Mouse (Mus musculus): ENCODE data around the gene Spp1. TPM values are rescaled to one million over a fixed set of nuclear protein-coding genes. Genes with fewer than 3 reads are reported as not detected.

Gene Spp1
- polyA plus RNA-seq, 1 experiment from 2014 or later, result 610 TPM

- WGBS, result 45% methylated on average over 3 of the region's 3 CpGs
- no peak overlapping the region for H3K27ac ChIP-seq (replicated peaks; ENCODE audit: low read depth, low read length)
- H3K4me2 ChIP-seq (ENCODE audit: low read depth, low read length), result no peak overlapping the region
- ATAC-seq (ENCODE audit: low read depth) (no peak), DNase-seq (ENCODE audit: low spot score) (no peak)
- no peaks in the 10 kb centered on the region for H3K36me3 ChIP-seq (ENCODE audit: control insufficient read depth, insufficient read depth, low read length)
- H3K4me1 ChIP-seq (ENCODE audit: control insufficient read depth, insufficient read depth, low read length), result peaks cover 29% of the 10 kb centered on the region
- H3K27me3 ChIP-seq (replicated peaks; ENCODE audit: control insufficient read depth, insufficient read depth, low read length), result no peaks in the 10 kb centered on the region
- H3K9me3 ChIP-seq (ENCODE audit: control insufficient read depth, low read length), result no peaks in the 10 kb centered on the region
- H3K4me3 ChIP-seq (ENCODE audit: low read depth, low read length), result no peak overlapping the region
- no peak overlapping the region for H3K9ac ChIP-seq (ENCODE audit: low read depth, low read length)
Observed at GRCm38 (mm10) chr5:104402651-104403050, 32.3 kb upstream of the Spp1 start.

DNA sequence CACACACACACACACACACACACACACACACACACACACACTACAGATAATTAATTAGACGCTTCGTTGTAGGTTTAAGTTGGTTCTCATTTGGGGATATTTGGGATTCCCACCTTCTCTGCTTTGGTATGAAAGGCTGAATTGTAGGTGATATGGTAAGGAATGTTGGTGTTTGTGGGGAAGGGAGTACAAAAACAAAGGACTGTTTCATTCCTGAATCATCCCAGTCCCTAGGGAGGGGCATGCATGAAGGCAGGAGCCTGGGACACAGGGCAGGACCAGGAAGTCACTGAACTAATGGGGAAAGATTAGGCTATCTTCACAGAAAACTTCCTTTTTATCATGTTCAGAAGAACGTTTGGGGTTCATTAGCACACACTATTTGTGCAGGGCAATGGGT is 31.6 kb upstream of the Spp1 start:
- H3K36me3 ChIP-seq (ENCODE audit: control insufficient read depth, insufficient read depth, low read length), result no peaks in the 10 kb centered on the region
- no peak for DNase-seq (ENCODE audit: low spot score)
- H3K9ac ChIP-seq (ENCODE audit: low read depth, low read length), result no peak overlapping the region
- H3K27me3 ChIP-seq (replicated peaks; ENCODE audit: control insufficient read depth, insufficient read depth, low read length), result no peaks in the 10 kb centered on the region
- WGBS, result 42% methylated on average over 3 of the region's 3 CpGs
- no peak for ATAC-seq (ENCODE audit: low read depth)
- H3K4me1 ChIP-seq (ENCODE audit: control insufficient read depth, insufficient read depth, low read length), result peaks cover 29% of the 10 kb centered on the region
- no peak overlapping the region for H3K27ac ChIP-seq (replicated peaks; ENCODE audit: low read depth, low read length)
- H3K4me3 ChIP-seq (ENCODE audit: low read depth, low read length), result no peak overlapping the region
- H3K4me2 ChIP-seq (ENCODE audit: low read depth, low read length), result no peak overlapping the region
- no peaks in the 10 kb centered on the region for H3K9me3 ChIP-seq (ENCODE audit: control insufficient read depth, low read length)

- ATAC-seq (ENCODE audit: low read depth) (no peak), DNase-seq (ENCODE audit: low spot score) (peak; percentile 18)
- H3K36me3 ChIP-seq (ENCODE audit: control insufficient read depth, insufficient read depth, low read length), result no peaks in the 10 kb centered on the region
- WGBS, result 64% methylated on average over 7 of the region's 7 CpGs
- no peak overlapping the region for H3K4me2 ChIP-seq (ENCODE audit: low read depth, low read length)
- H3K9ac ChIP-seq (ENCODE audit: low read depth, low read length), result no peak overlapping the region
- peaks cover 25% of the 10 kb centered on the region for H3K4me1 ChIP-seq (ENCODE audit: control insufficient read depth, insufficient read depth, low read length)
- no peaks in the 10 kb centered on the region for H3K9me3 ChIP-seq (ENCODE audit: control insufficient read depth, low read length)
- no peak overlapping the region for H3K27ac ChIP-seq (replicated peaks; ENCODE audit: low read depth, low read length)
- no peak overlapping the region for H3K4me3 ChIP-seq (ENCODE audit: low read depth, low read length)
- H3K27me3 ChIP-seq (replicated peaks; ENCODE audit: control insufficient read depth, insufficient read depth, low read length), result no peaks in the 10 kb centered on the region
Observed at GRCm38 (mm10) chr5:104404551-104404950, 30.4 kb upstream of the Spp1 start.

GRCm38 (mm10) chr5:104405051-104405450 is 29.9 kb upstream of the Spp1 start:
- H3K4me2 ChIP-seq (ENCODE audit: low read depth, low read length), result no peak overlapping the region
- no peak overlapping the region for H3K9ac ChIP-seq (ENCODE audit: low read depth, low read length)
- H3K27me3 ChIP-seq (replicated peaks; ENCODE audit: control insufficient read depth, insufficient read depth, low read length), result no peaks in the 10 kb centered on the region
- H3K4me3 ChIP-seq (ENCODE audit: low read depth, low read length), result no peak overlapping the region
- DNase-seq (ENCODE audit: low spot score) (peak; percentile 72), ATAC-seq (ENCODE audit: low read depth) (no peak)
- H3K9me3 ChIP-seq (ENCODE audit: control insufficient read depth, low read length), result no peaks in the 10 kb centered on the region
- peaks cover 25% of the 10 kb centered on the region for H3K4me1 ChIP-seq (ENCODE audit: control insufficient read depth, insufficient read depth, low read length)
- whole genome bisulfite sequencing, result 29% methylated on average over 3 of the region's 3 CpGs
- no peaks in the 10 kb centered on the region for H3K36me3 ChIP-seq (ENCODE audit: control insufficient read depth, insufficient read depth, low read length)
- H3K27ac ChIP-seq (replicated peaks; ENCODE audit: low read depth, low read length), result no peak overlapping the region

- no peak overlapping the region for H3K4me2 ChIP-seq (ENCODE audit: low read depth, low read length)
- no peak overlapping the region for H3K9ac ChIP-seq (ENCODE audit: low read depth, low read length)
- no peaks in the 10 kb centered on the region for H3K36me3 ChIP-seq (ENCODE audit: control insufficient read depth, insufficient read depth, low read length)
- 17% methylated on average over 3 of the region's 3 CpGs for WGBS
- H3K9me3 ChIP-seq (ENCODE audit: control insufficient read depth, low read length), result no peaks in the 10 kb centered on the region
- peaks cover 25% of the 10 kb centered on the region for H3K4me1 ChIP-seq (ENCODE audit: control insufficient read depth, insufficient read depth, low read length)
- H3K4me3 ChIP-seq (ENCODE audit: low read depth, low read length), result no peak overlapping the region
- peak; percentile 53 for ATAC-seq (ENCODE audit: low read depth)
- DNase-seq (ENCODE audit: low spot score), result peak; percentile 70
- H3K27ac ChIP-seq (replicated peaks; ENCODE audit: low read depth, low read length), result 0 out of 2 replicates have a peak overlapping the region, but pooled peaks have one; percentile 61
- H3K27me3 ChIP-seq (replicated peaks; ENCODE audit: control insufficient read depth, insufficient read depth, low read length), result no peaks in the 10 kb centered on the region
Observed at GRCm38 (mm10) chr5:104406756-104407155, 28.2 kb upstream of the Spp1 start.

DNA sequence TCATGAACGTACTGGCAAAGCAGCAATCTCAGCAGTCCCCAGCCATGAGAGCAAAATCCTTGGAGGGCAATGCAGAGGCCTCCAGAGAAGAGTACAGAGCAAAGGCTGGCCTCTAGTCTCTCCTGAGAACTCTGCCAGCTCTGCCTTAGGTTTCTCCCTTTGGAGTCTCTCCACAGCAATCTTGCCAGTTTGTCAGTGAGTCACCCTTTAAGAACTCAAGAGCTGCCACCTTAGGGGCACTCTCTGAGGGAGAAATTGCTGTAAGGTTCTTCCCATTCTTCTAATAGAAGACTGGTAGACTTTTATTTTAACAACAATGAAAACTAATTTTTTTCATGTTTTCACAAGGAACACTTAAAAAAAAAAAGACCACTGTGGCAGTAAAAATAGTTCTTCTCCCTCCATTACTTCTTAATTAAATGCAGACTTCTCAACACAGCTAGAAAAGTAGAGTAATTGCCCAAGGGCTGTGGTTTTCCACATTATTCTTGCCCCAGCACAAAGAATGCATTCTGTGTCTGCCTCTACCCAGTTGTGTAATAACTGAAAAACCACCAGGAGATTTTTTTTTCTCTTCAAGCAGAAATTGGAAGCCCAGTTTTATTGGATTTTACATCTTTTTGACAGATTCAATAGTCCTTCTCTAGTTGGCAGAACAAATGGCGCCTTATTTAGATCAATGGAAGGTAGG is 27.2 kb upstream of the Spp1 start:
- Histone ChIP-seq H3K9me3 (ENCODE audit: control insufficient read depth, low read length) (no peaks in the 10 kb centered on the region), H3K27me3 (replicated peaks; ENCODE audit: control insufficient read depth, insufficient read depth, low read length) (no peaks in the 10 kb centered on the region), H3K9ac (ENCODE audit: low read depth, low read length) (no peak overlapping the region), H3K36me3 (ENCODE audit: control insufficient read depth, insufficient read depth, low read length) (no peaks in the 10 kb centered on the region), H3K4me2 (ENCODE audit: low read depth, low read length) (peak overlapping the region; percentile 8; the same call in 1 of the 2 replicates), H3K27ac (replicated peaks; ENCODE audit: low read depth, low read length) (peak overlapping the region; percentile 82), H3K4me1 (ENCODE audit: control insufficient read depth, insufficient read depth, low read length) (peaks cover 25% of the 10 kb centered on the region), H3K4me3 (ENCODE audit: low read depth, low read length) (no peak overlapping the region)
- ATAC-seq (ENCODE audit: low read depth) (peak; percentile 58; the same call in 1 of the 2 replicates), DNase-seq (ENCODE audit: low spot score) (peak; percentile 78)
- 35% methylated on average over 2 of the region's 2 CpGs for WGBS

- Histone ChIP-seq H3K9ac (ENCODE audit: low read depth, low read length) (no peak overlapping the region), H3K4me2 (ENCODE audit: low read depth, low read length) (no peak overlapping the region), H3K9me3 (ENCODE audit: control insufficient read depth, low read length) (no peaks in the 10 kb centered on the region), H3K36me3 (ENCODE audit: control insufficient read depth, insufficient read depth, low read length) (no peaks in the 10 kb centered on the region), H3K4me3 (ENCODE audit: low read depth, low read length) (no peak overlapping the region), H3K27me3 (replicated peaks; ENCODE audit: control insufficient read depth, insufficient read depth, low read length) (no peaks in the 10 kb centered on the region), H3K4me1 (ENCODE audit: control insufficient read depth, insufficient read depth, low read length) (peaks cover 25% of the 10 kb centered on the region), H3K27ac (replicated peaks; ENCODE audit: low read depth, low read length) (peak overlapping the region; percentile 82; the same call in 1 of the 2 replicates)
- no peak for ATAC-seq (ENCODE audit: low read depth)
- 88% methylated on average over 7 of the region's 7 CpGs for WGBS
- no peak for DNase-seq (ENCODE audit: low spot score)
Observed at GRCm38 (mm10) chr5:104408549-104408948, 26.4 kb upstream of the Spp1 start.

GRCm38 (mm10) chr5:104415999-104416398 is 18.9 kb upstream of the Spp1 start:
- Histone ChIP-seq H3K27ac (replicated peaks; ENCODE audit: low read depth, low read length) (no peak overlapping the region), H3K4me3 (ENCODE audit: low read depth, low read length) (no peak overlapping the region), H3K4me1 (ENCODE audit: control insufficient read depth, insufficient read depth, low read length) (no peaks in the 10 kb centered on the region), H3K4me2 (ENCODE audit: low read depth, low read length) (no peak overlapping the region), H3K36me3 (ENCODE audit: control insufficient read depth, insufficient read depth, low read length) (no peaks in the 10 kb centered on the region), H3K27me3 (replicated peaks; ENCODE audit: control insufficient read depth, insufficient read depth, low read length) (no peaks in the 10 kb centered on the region), H3K9ac (ENCODE audit: low read depth, low read length) (no peak overlapping the region), H3K9me3 (ENCODE audit: control insufficient read depth, low read length) (no peaks in the 10 kb centered on the region)
- ATAC-seq (ENCODE audit: low read depth), result no peak
- no peak for DNase-seq (ENCODE audit: low spot score)
- 53% methylated on average over 2 of the region's 2 CpGs for WGBS

DNA sequence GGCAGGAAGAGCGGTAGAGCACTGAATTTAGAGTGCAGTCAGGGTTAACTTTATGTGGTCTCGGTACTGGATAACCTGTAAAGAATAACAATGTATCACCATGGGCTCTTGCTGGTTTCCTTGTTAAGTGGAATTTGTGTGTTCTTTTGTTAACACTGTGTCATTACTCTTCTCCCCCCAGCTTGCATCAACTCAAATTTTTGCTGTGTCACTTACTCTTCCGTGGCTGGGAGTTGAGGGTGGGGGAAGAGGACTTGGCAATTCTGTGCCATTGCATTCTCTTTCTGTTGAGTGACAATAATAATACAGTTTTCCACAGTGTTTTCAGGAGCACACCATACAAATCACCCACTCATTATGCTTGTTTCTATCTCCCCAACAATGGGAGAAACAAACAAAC is 17.9 kb upstream of the Spp1 start:
- DNase-seq (ENCODE audit: low spot score) (no peak), ATAC-seq (ENCODE audit: low read depth) (no peak)
- Histone ChIP-seq H3K4me1 (ENCODE audit: control insufficient read depth, insufficient read depth, low read length) (no peaks in the 10 kb centered on the region), H3K4me2 (ENCODE audit: low read depth, low read length) (no peak overlapping the region), H3K27me3 (replicated peaks; ENCODE audit: control insufficient read depth, insufficient read depth, low read length) (no peaks in the 10 kb centered on the region), H3K9me3 (ENCODE audit: control insufficient read depth, low read length) (no peaks in the 10 kb centered on the region), H3K4me3 (ENCODE audit: low read depth, low read length) (no peak overlapping the region), H3K27ac (replicated peaks; ENCODE audit: low read depth, low read length) (no peak overlapping the region), H3K9ac (ENCODE audit: low read depth, low read length) (no peak overlapping the region), H3K36me3 (ENCODE audit: control insufficient read depth, insufficient read depth, low read length) (no peaks in the 10 kb centered on the region)
- 71% methylated on average over 3 of the region's 3 CpGs for WGBS
